Mouse (Mus musculus): Measurements from ENCODE around the gene Trim8. TPM values are rescaled to one million over a fixed set of nuclear protein-coding genes. Genes with fewer than 3 reads are reported as not detected.

The Trim8 gene
- total and polyA plus RNA-seq, 2 experiments: 7.3 to 20.0 TPM

GRCm38 (mm10) chr19:46455556-46455955 lies 45.9 kb upstream of the Trim8 start:
- Histone ChIP-seq H3K4me3 (ENCODE audit: insufficient read depth, low read depth, low read length) (no peak overlapping the region), H3K4me1 (ENCODE audit: control insufficient read depth, insufficient read depth, low read length) (peaks cover 52% of the 10 kb centered on the region)

GRCm38 (mm10) chr19:46456018-46456735 lies 45.3 kb upstream of the Trim8 start:
- DNase-seq (ENCODE audit: extremely low read depth, low read depth, low spot score): peak; percentile 74
- no peaks in the 10 kb centered on the region for H3K79me2 ChIP-seq (ENCODE audit: control insufficient read depth, insufficient read depth, low read length)
- H3K4me3 ChIP-seq (ENCODE audit: insufficient read depth, low read depth, low read length): no peak overlapping the region
- H3K4me1 ChIP-seq (ENCODE audit: control insufficient read depth, insufficient read depth, low read length): peaks cover 52% of the 10 kb centered on the region
- WGBS: 48% methylated on average over 5 of the region's 5 CpGs
- no peaks in the 10 kb centered on the region for H3K27me3 ChIP-seq (ENCODE audit: control insufficient read depth, insufficient read depth, low read length)
- H3K36me3 ChIP-seq (ENCODE audit: control insufficient read depth, insufficient read depth, low read length): no peaks in the 10 kb centered on the region
- H3K9ac ChIP-seq (ENCODE audit: low read depth, low read length): no peak overlapping the region
- peak overlapping the region; percentile 70 for H3K27ac ChIP-seq (replicated peaks; ENCODE audit: insufficient read depth, low read depth, low read length)
- TF ChIP-seq POLR2A (IDR thresholded peaks at IDR 0.05; ENCODE audit: extremely low read depth, insufficient read depth, low read length) (no peak), CTCF (IDR thresholded peaks at IDR 0.05; ENCODE audit: low read depth, low read length) (no peak)

More at GRCm38 (mm10) chr19:46455556-46455955, 45.9 kb upstream of the Trim8 start:
- H3K27me3 ChIP-seq (ENCODE audit: control insufficient read depth, insufficient read depth, low read length): no peaks in the 10 kb centered on the region
- 92% methylated on average over 8 of the region's 8 CpGs for WGBS
- TF ChIP-seq CTCF (IDR thresholded peaks at IDR 0.05; ENCODE audit: low read depth, low read length) (no peak), POLR2A (IDR thresholded peaks at IDR 0.05; ENCODE audit: extremely low read depth, insufficient read depth, low read length) (no peak)
- DNase-seq (ENCODE audit: extremely low read depth, low read depth, low spot score): no peak
- H3K79me2 ChIP-seq (ENCODE audit: control insufficient read depth, insufficient read depth, low read length): no peaks in the 10 kb centered on the region
- H3K27ac ChIP-seq (replicated peaks; ENCODE audit: insufficient read depth, low read depth, low read length): peak overlapping the region; percentile 70
- H3K9ac ChIP-seq (ENCODE audit: low read depth, low read length): no peak overlapping the region
- no peaks in the 10 kb centered on the region for H3K36me3 ChIP-seq (ENCODE audit: control insufficient read depth, insufficient read depth, low read length)

- H3K4me3 ChIP-seq (ENCODE audit: insufficient read depth, low read depth, low read length): no peak overlapping the region
- no peaks in the 10 kb centered on the region for H3K36me3 ChIP-seq (ENCODE audit: control insufficient read depth, insufficient read depth, low read length)
- DNase-seq (ENCODE audit: extremely low read depth, low read depth, low spot score): no peak
- peak overlapping the region; percentile 18 for H3K27ac ChIP-seq (replicated peaks; ENCODE audit: insufficient read depth, low read depth, low read length)
- no peak for TF ChIP-seq POLR2A (IDR thresholded peaks at IDR 0.05; ENCODE audit: extremely low read depth, insufficient read depth, low read length)
- TF ChIP-seq CTCF (IDR thresholded peaks at IDR 0.05; ENCODE audit: low read depth, low read length): no peak
- H3K9ac ChIP-seq (ENCODE audit: low read depth, low read length): no peak overlapping the region
- H3K4me1 ChIP-seq (ENCODE audit: control insufficient read depth, insufficient read depth, low read length): peaks cover 49% of the 10 kb centered on the region
- no peaks in the 10 kb centered on the region for H3K79me2 ChIP-seq (ENCODE audit: control insufficient read depth, insufficient read depth, low read length)
- 81% methylated on average over 5 of the region's 5 CpGs for WGBS
- no peaks in the 10 kb centered on the region for H3K27me3 ChIP-seq (ENCODE audit: control insufficient read depth, insufficient read depth, low read length)
These were observed 43.7 kb upstream of the Trim8 start for GRCm38 (mm10) chr19:46457798-46458197.

- no peaks in the 10 kb centered on the region for H3K27me3 ChIP-seq (ENCODE audit: control insufficient read depth, insufficient read depth, low read length)
- peak; percentile 89 for DNase-seq (ENCODE audit: extremely low read depth, low read depth, low spot score)
- peak overlapping the region; percentile 12; the same call in 1 of the 2 replicates for H3K9ac ChIP-seq (ENCODE audit: low read depth, low read length)
- 9% methylated on average over 10 of the region's 10 CpGs for WGBS
- peaks cover 47% of the 10 kb centered on the region for H3K4me1 ChIP-seq (ENCODE audit: control insufficient read depth, insufficient read depth, low read length)
- no peaks in the 10 kb centered on the region for H3K79me2 ChIP-seq (ENCODE audit: control insufficient read depth, insufficient read depth, low read length)
- no peaks in the 10 kb centered on the region for H3K36me3 ChIP-seq (ENCODE audit: control insufficient read depth, insufficient read depth, low read length)
- peak overlapping the region; percentile 76 for H3K27ac ChIP-seq (replicated peaks; ENCODE audit: insufficient read depth, low read depth, low read length)
- no peak overlapping the region for H3K4me3 ChIP-seq (ENCODE audit: insufficient read depth, low read depth, low read length)
- no peak for TF ChIP-seq POLR2A (IDR thresholded peaks at IDR 0.05; ENCODE audit: extremely low read depth, insufficient read depth, low read length)
- TF ChIP-seq CTCF (IDR thresholded peaks at IDR 0.05; ENCODE audit: low read depth, low read length): no peak
These were observed 42.2 kb upstream of the Trim8 start for GRCm38 (mm10) chr19:46459256-46459655.

GRCm38 (mm10) chr19:46459889-46460288 lies 41.6 kb upstream of the Trim8 start:
- 52% methylated on average over 2 of the region's 2 CpGs for WGBS
- Histone ChIP-seq H3K4me1 (ENCODE audit: control insufficient read depth, insufficient read depth, low read length) (peaks cover 41% of the 10 kb centered on the region), H3K79me2 (ENCODE audit: control insufficient read depth, insufficient read depth, low read length) (no peaks in the 10 kb centered on the region)

GRCm38 (mm10) chr19:46462574-46462973 lies 38.9 kb upstream of the Trim8 start:
- peaks cover 25% of the 10 kb centered on the region for H3K4me1 ChIP-seq (ENCODE audit: control insufficient read depth, insufficient read depth, low read length)
- no peaks in the 10 kb centered on the region for H3K79me2 ChIP-seq (ENCODE audit: control insufficient read depth, insufficient read depth, low read length)
- WGBS: 46% methylated on average over 3 of the region's 3 CpGs
- no peaks in the 10 kb centered on the region for H3K36me3 ChIP-seq (ENCODE audit: control insufficient read depth, insufficient read depth, low read length)
- TF ChIP-seq POLR2A (IDR thresholded peaks at IDR 0.05; ENCODE audit: extremely low read depth, insufficient read depth, low read length) (no peak), CTCF (IDR thresholded peaks at IDR 0.05; ENCODE audit: low read depth, low read length) (no peak)
- DNase-seq (ENCODE audit: extremely low read depth, low read depth, low spot score): peak; percentile 33
- no peak overlapping the region for H3K9ac ChIP-seq (ENCODE audit: low read depth, low read length)
- no peak overlapping the region for H3K4me3 ChIP-seq (ENCODE audit: insufficient read depth, low read depth, low read length)
- H3K27me3 ChIP-seq (ENCODE audit: control insufficient read depth, insufficient read depth, low read length): no peaks in the 10 kb centered on the region
- H3K27ac ChIP-seq (replicated peaks; ENCODE audit: insufficient read depth, low read depth, low read length): no peak overlapping the region

More at GRCm38 (mm10) chr19:46459889-46460288, 41.6 kb upstream of the Trim8 start:
- no peaks in the 10 kb centered on the region for H3K27me3 ChIP-seq (ENCODE audit: control insufficient read depth, insufficient read depth, low read length)
- no peak overlapping the region; the same call in 1 of the 2 replicates for H3K9ac ChIP-seq (ENCODE audit: low read depth, low read length)
- H3K27ac ChIP-seq (replicated peaks; ENCODE audit: insufficient read depth, low read depth, low read length): peak overlapping the region; percentile 76
- no peaks in the 10 kb centered on the region for H3K36me3 ChIP-seq (ENCODE audit: control insufficient read depth, insufficient read depth, low read length)
- no peak overlapping the region for H3K4me3 ChIP-seq (ENCODE audit: insufficient read depth, low read depth, low read length)
- TF ChIP-seq CTCF (IDR thresholded peaks at IDR 0.05; ENCODE audit: low read depth, low read length) (no peak), POLR2A (IDR thresholded peaks at IDR 0.05; ENCODE audit: extremely low read depth, insufficient read depth, low read length) (no peak)
- DNase-seq (ENCODE audit: extremely low read depth, low read depth, low spot score): peak; percentile 75
